Mouse (Mus musculus) 416B (cell line): ENCODE measurements around the gene Tfr2.
A peak's percentile ranks its signal among the peaks of the same experiment; 100 is the strongest.
"Not testable (repeated sequence)": the region's sequence is repeated elsewhere in the genome, so short reads cannot be mapped to it uniquely, and the experiment has no call there.

Source experiments
- DNase-seq: peaks from one replicate; pipeline ENCODE4 v3.0.0; 2011; ENCODE audit warnings: low read depth

Tfr2 gene

DNA sequence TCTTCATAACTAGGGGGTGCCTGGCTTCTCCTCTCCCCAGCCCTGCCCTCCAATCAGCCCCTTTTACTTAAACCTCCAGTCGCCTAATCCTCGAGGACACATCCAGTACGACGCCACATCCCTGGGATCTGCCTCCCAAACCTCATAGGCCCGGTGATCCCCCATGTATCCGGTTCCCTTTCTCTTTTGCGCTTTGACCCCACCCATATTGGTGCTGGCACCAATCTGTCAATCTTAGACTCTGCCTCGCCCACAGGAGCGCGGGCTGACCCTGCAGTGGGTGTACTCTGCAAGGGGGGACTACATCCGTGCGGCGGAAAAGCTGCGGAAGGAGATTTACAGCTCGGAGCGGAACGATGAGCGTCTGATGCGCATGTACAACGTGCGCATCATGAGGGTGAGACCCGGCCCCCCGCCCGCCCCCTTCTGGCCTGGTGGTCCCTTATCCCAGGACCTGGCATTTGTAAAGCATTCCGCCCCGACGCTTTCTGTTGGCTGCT is 14.1 kb downstream of the Tfr2 start:
- DNase-seq, result no peak

DNA sequence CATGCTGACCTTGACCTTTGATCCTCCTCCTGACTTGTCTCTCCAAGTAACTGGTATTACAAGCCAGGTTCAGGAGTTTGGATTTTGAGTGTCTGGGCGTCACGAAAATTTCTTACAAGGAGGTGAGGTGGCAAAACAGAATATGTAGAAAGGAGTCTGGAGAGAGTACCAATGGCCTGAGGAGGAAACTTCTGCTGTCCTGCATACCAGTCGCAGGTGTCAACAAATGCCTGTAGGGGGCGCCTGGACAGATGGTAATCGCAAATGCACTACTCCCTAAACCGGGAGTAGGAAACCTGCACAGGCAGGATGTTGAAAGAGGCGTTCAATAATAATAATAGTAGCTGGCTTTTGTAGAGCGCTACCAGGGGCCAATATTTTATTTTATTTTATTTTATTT is 15.3 kb downstream of the Tfr2 start:
- DNase-seq, result peak; percentile 74

GRCm38 (mm10) chr5:137590507-137590906 is 20.9 kb downstream of the Tfr2 start:
- DNase-seq, result peak; percentile 61

- no peak for DNase-seq
Observed at GRCm38 (mm10) chr5:137595921-137596320, 26.3 kb downstream of the Tfr2 start.

- peak; percentile 91 for DNase-seq
Observed at GRCm38 (mm10) chr5:137596601-137597261, 27.1 kb downstream of the Tfr2 start.

- peak; percentile 42 for DNase-seq
Observed at GRCm38 (mm10) chr5:137597625-137598024, 28.0 kb downstream of the Tfr2 start.

DNA sequence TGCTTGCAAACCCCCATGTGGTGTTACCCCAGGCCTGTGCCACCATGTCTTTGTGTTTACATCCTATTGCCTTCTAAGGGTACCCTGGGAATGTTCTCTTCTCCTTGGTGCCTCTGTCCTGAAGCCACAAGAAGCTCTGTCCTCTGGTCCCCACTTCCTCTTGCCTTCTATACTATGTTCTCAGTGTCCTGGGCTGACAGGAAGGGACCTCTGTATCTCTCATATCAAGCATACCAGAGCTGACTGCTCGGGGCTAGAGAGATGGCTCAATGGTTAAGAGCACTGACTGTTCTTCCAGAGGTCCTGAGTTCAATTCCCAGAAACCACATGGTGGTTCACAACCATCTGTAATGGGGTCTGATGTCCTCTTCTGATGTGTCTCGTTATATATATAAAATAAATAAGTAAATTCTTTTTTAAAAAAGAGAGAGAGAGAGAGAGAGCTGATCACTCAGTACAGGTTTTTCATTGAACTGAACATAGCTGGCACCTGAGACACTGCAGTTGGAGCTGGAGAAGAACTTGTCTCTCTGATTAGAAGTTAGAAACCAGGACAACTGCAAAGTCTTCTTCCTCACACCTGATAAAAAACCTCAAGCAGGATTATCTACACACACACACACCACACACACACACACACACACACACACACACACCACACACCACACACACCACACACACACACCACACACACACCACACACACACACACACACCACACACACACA is 28.6 kb downstream of the Tfr2 start:
- DNase-seq, result peak; percentile 71

DNA sequence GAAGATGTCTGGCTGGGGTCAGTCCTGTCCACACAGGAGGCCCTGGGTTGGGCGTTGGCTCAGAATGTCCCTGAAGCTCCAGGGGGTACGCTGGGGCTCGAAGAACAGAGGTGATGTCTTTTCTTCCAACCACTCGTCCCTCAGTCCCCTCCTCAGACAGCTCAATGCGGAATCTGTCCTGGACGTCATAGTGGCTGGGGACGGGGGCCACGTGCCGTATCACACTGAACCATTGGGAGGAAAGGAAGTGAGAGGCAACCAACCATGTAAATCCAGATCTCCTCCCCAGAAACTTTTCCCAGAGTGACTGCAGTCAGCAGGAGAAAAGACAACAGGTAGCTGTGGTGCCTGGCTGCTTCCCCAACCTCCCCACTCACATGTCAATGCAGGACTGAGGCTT is 30.0 kb downstream of the Tfr2 start:
- DNase-seq, result peak; percentile 53

DNA sequence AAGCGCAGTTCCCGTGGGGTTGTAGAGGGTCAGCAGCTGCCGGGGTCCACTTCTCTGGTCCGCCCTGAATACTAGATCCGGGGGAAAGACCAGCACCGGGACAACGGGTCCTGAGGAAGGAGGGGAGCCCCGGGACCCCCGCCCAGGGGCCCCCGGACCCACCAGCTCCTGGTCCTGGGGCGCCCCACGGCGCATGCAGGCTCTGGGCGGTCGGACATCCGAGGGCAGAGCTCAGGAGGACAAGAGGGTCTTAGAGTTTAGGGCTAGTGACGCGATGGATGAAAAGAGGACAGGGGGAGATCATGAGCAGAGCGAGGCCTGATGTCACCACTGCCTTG is 30.6 kb downstream of the Tfr2 start:
- no peak for DNase-seq

DNA sequence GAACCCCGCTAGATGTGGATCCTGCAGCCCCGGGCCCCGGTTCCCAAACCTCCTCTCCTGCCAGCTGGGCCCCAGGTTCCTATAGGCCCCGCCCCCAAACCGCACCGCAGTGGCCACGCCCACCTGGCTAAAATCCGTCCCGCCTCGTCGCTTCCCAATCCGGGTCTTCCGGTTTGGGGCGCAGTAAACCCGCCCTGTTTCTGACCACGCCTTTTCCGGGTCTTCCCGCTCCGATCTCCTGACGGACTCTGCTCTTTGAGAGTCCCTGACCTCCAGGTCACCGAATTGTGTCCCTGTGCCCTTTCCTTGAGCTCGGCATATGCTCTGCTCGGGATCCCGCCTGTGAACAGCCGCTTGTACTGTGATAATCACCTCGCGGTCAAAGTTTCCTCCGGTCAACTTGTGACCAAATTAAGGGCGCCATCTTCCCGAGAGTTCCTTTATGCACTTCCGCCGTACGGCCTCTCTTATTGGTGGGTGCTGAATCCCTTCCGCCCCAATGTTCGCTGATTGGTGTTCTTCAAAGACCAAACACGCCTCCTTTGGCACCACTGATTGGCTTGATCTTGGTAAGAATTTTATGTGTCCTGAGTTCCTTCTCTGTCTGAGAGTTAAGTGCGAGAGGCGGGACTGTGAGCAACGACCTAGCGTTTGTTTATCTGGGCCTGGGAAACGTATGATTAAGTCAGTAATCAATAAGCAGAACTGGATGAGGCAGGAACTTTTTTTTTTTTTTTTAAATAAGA is 31.2 kb downstream of the Tfr2 start, which contains the start of gene Mospd3:
Mospd3 (minus strand) TSS at position 440 of the 746 bp plus-strand sequence.
- peak; percentile 100 for DNase-seq

GRCm38 (mm10) chr5:137601365-137601729 is 31.7 kb downstream of the Tfr2 start:
- DNase-seq, result no peak

GRCm38 (mm10) chr5:137607860-137608653 is 38.4 kb downstream of the Tfr2 start:
- no peak for DNase-seq

- DNase-seq, result no peak
Observed at GRCm38 (mm10) chr5:137608654-137609190, 39.1 kb downstream of the Tfr2 start.

DNA sequence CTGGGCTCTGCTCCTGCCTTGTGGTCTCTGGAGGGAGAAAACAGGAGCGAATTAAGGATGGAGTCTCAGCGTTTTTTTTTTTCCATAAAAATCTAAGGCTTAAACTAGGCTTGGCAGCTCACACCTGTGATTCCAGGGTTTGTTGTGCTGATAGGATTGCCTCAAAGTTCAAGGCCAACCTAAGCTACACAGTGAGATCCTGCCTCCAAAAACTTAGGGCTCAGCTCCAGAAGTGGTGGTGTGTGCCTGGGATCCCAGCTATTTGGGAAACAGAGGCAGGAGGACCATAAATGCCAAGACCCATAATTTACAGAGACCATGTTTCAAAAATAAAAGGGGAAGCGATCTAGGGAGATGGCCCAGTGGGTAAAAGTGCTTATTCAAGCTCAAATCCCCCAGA is 39.7 kb downstream of the Tfr2 start:
- no peak for DNase-seq

DNA sequence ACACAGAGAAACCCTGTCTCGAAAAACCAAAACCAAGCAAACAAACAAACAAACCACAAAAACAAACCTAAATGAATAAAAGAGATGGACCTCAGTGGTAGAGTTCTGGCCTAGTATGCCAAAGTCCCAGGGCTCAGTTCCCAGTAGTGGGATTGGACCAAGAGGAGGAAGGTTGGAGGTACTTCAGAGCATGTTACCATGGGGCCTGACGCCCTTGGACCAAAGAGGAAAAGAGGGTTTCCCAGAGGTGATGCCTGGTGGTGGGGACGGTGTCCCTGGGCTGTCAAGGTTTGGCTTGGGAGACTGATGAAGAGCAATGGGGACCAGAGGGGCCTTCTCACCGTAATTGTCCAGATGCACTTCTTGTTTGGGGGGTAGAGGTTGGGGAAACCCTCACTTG is 40.4 kb downstream of the Tfr2 start:
- DNase-seq, result no peak

DNA sequence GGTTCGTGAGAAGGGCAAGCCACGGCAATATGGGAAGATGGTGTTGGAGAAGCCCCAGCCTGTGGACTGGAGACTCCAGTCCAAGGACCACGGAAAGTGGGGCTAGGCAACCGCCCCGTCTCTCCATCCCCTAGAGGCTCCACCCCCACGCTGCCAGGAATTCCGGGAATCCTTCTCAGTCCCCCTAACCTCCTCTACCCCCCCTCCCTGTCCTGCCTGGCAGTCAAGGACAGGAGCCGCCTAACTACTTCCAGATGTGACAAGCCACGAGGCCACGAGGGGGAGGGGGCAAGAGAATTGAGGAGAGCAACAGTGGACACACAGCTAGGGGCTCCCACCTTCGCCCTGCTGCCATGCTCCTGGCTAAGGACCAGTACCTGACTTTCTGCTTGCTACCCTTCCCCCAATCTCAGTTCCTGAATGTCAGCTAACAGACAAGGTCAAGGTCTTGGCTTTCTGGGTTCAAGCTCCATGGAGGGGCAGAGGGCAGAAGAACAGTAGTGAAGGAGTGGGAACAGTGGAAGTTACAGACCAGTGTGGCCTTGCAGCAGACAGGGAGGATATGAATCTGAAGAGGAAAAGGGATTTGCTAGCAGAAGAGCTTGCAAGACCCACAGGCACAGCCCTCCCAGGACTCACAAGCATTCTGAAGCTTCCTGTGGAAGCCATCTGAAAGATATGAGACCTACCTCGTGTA is 41.1 kb downstream of the Tfr2 start:
- no peak for DNase-seq

DNA sequence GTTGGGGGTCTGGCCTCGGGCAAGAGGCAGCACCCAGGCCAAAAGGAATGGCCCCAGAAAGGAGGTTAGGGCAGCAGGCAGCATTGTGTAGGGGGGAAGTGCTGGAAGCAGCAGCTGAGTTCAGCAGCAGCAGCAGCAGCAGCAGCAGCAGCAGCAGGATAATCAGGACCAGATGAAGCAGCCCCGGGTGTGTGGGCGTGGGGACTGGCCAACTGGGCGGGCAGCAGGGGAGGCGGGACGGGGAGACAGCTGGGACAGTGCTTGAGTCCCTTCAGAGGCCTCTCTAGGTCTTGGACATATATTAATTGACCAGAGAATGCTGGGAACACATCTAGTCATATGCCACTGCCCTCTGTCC is 41.6 kb downstream of the Tfr2 start:
- DNase-seq, result no peak

- no peak for DNase-seq
Observed at GRCm38 (mm10) chr5:137613076-137613475, 43.4 kb downstream of the Tfr2 start.

GRCm38 (mm10) chr5:137613550-137613949 is 43.9 kb downstream of the Tfr2 start, which contains the start of gene Pcolce:
Gene Pcolce, minus strand, starts transcription at chr5:137613784.
- DNase-seq, result peak; percentile 53

- not testable (repeated sequence) for DNase-seq
Observed at GRCm38 (mm10) chr5:137614921-137615320, 45.3 kb downstream of the Tfr2 start.

GRCm38 (mm10) chr5:137615347-137615746 is 45.7 kb downstream of the Tfr2 start:
- no peak for DNase-seq
